ENCODE assay signal across 8 mouse cellular contexts in the genomic region with DNA sequence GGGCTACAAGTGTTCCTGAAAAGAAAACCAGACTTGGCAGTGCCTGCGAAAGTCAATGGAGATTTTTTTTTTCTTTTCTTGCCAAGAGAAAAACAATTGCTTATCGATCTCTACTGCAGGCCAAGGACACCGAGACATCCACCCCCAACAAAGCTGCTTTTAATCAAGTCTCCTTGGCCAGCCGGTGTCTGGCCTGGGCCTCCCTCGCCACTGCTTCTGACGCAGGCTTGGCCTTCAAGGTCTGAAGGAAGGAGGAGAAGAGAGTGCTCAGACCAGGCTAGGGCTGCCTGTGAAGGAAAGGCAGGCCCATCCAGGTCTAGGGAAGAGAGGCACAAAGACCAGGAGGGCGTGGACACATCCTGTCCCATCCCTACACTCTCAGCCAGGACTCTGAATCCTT. TPM values are rescaled to one million over a fixed set of nuclear protein-coding genes. Genes with fewer than 3 reads are reported as not detected.
DNase-seq lines count a peak whose midpoint lies in the region; ATAC-seq and TF ChIP-seq lines count a peak whose summit lies in the region.

No protein-coding gene starts in this region.

- ATAC-seq in kidney, embryonic 14.5 days (ENCODE audit: low FRiP score, low TSS enrichment) = no peak
- peak; percentile 37; the same call in 1 of the 2 replicates for ATAC-seq in heart, embryonic 15.5 days (replicated peaks; ENCODE audit: insufficient number of reproducible peaks, insufficient read depth, low FRiP score, low read depth)
- ATAC-seq in lung, embryonic 14.5 days (ENCODE audit: insufficient read depth) = peak; percentile 45; the same call in 1 of the 2 replicates

- H3K4me2 ChIP-seq in kidney, embryonic 14.5 days (replicated peaks; ENCODE audit: low read depth, low read length) = no peak overlapping the region
- no peak overlapping the region for H3K4me2 ChIP-seq in heart, embryonic 15.5 days
- peak overlapping the region; percentile 34 for H3K4me2 ChIP-seq in lung, embryonic 14.5 days

- TF ChIP-seq CTCF in lung, embryonic 14.5 days (IDR thresholded peaks at IDR 0.05; ENCODE audit: low read depth) = no peak

- 78% methylated on average over 7 of the region's 7 CpGs for WGBS in kidney, embryonic 14.5 days
- WGBS in heart, embryonic 15.5 days = 56% methylated on average over 7 of the region's 7 CpGs
- 65% methylated on average over 7 of the region's 7 CpGs for WGBS in lung, embryonic 14.5 days

- no peak overlapping the region for H3K4me3 ChIP-seq in kidney, embryonic 14.5 days (ENCODE audit: low read length)
- H3K4me3 ChIP-seq in heart, embryonic 15.5 days = no peak overlapping the region
- no peak overlapping the region for H3K4me3 ChIP-seq in lung, embryonic 14.5 days (ENCODE audit: low read depth, low read length)

- no peak for DNase-seq in kidney, adult 18-20 months
- peak; percentile 52 to 54 for DNase-seq in adrenal gland, postnatal 36 days
- DNase-seq in lung, embryonic 14.5 days = peak; percentile 15
- no peak for DNase-seq in right cerebral cortex, postnatal 36 days (ENCODE audit: low spot score in 2 of 2)
- DNase-seq in thymus, postnatal 10 days (ENCODE audit: low spot score in 2 of 2) = no peak
- no peak for DNase-seq in urinary bladder, postnatal 25 days (ENCODE audit: low spot score)

- H3K9me3 ChIP-seq in kidney, embryonic 14.5 days (ENCODE audit: control insufficient read depth, low read length) = peaks cover 5% of the 10 kb centered on the region; the same call in 1 of the 2 replicates
- H3K9me3 ChIP-seq in heart, embryonic 15.5 days (replicated peaks) = no peaks in the 10 kb centered on the region
- H3K9me3 ChIP-seq in lung, embryonic 14.5 days (ENCODE audit: low read depth, low read length) = no peaks in the 10 kb centered on the region

- H3K9ac ChIP-seq in kidney, embryonic 14.5 days (ENCODE audit: low read depth, low read length) = peak overlapping the region; percentile 28; the same call in 1 of the 2 replicates
- no peak overlapping the region for H3K9ac ChIP-seq in heart, embryonic 15.5 days
- H3K9ac ChIP-seq in lung, embryonic 14.5 days = peak overlapping the region; percentile 29

- peaks cover 16% of the 10 kb centered on the region; the same call in 1 of the 2 replicates for H3K4me1 ChIP-seq in kidney, embryonic 14.5 days (ENCODE audit: control insufficient read depth, insufficient read depth, low read length)
- peaks cover 20% of the 10 kb centered on the region for H3K4me1 ChIP-seq in heart, embryonic 15.5 days (replicated peaks)
- 0 out of 2 replicates have a peak, but pooled peaks cover 4% of the 10 kb centered on the region for H3K4me1 ChIP-seq in lung, embryonic 14.5 days (ENCODE audit: insufficient read depth)

- peak overlapping the region; percentile 81 for H3K27ac ChIP-seq in kidney, embryonic 14.5 days (ENCODE audit: low read depth, low read length)
- peak overlapping the region; percentile 79 for H3K27ac ChIP-seq in heart, embryonic 15.5 days
- H3K27ac ChIP-seq in lung, embryonic 14.5 days (ENCODE audit: low read depth) = peak overlapping the region; percentile 84

- no peaks in the 10 kb centered on the region; the same call in 1 of the 2 replicates for H3K36me3 ChIP-seq in kidney, embryonic 14.5 days (ENCODE audit: control insufficient read depth, insufficient read depth, low read length)
- H3K36me3 ChIP-seq in heart, embryonic 15.5 days = no peaks in the 10 kb centered on the region
- 0 out of 2 replicates have a peak, but pooled peaks cover 6% of the 10 kb centered on the region for H3K36me3 ChIP-seq in lung, embryonic 14.5 days (ENCODE audit: insufficient read depth)

- no peaks in the 10 kb centered on the region for H3K27me3 ChIP-seq in kidney, embryonic 14.5 days (ENCODE audit: control insufficient read depth, insufficient read depth, low read length)
- H3K27me3 ChIP-seq in heart, embryonic 15.5 days = no peaks in the 10 kb centered on the region
- H3K27me3 ChIP-seq in lung, embryonic 14.5 days (ENCODE audit: insufficient read depth, low read length) = no peaks in the 10 kb centered on the region

RNA-seq across cellular contexts. Expression of a gene that starts 8.9 kb away (rescaled TPM):
- polyA plus RNA-seq in kidney, embryonic 14.5 days (2014; fragmentation: Nextera tagmentation; extraction: Ambion mirVana) = 25.0 and 40.9 TPM in 2 replicates
- 10 to 100 TPM; 25.3 to 25.9 TPM for total RNA-seq in adrenal gland, postnatal 36 days (2021)
- polyA plus RNA-seq in heart, embryonic 15.5 days (2015; fragmentation: Nextera tagmentation; extraction: Ambion mirVana) = 11.8 and 17.6 TPM in 2 replicates
- 35.8 and 36.2 TPM in 2 replicates for polyA plus RNA-seq in lung, embryonic 14.5 days (2014; fragmentation: Nextera tagmentation; extraction: Ambion mirVana)

RNA-seq across cellular contexts. Expression of a gene that starts 50.8 kb away (rescaled TPM):
- 335 and 457 TPM in 2 replicates for polyA plus RNA-seq in kidney, embryonic 14.5 days (2014; fragmentation: Nextera tagmentation; extraction: Ambion mirVana)
- 100 to 1,000 TPM; 154 to 181 TPM for total RNA-seq in adrenal gland, postnatal 36 days (2021)
- polyA plus RNA-seq in heart, embryonic 15.5 days (2015; fragmentation: Nextera tagmentation; extraction: Ambion mirVana) = 286 and 337 TPM in 2 replicates
- 459 and 472 TPM in 2 replicates for polyA plus RNA-seq in lung, embryonic 14.5 days (2014; fragmentation: Nextera tagmentation; extraction: Ambion mirVana)

Comparison
In these comparisons a context has a peak if more than half of its experiments do, and no peak if none do; other contexts are left out.
1. DNase-seq: peak in adrenal gland, postnatal 36 days (2 of 2) and lung, embryonic 14.5 days (single experiment); none in kidney, adult 18-20 months (single experiment), right cerebral cortex, postnatal 36 days (0 of 2), thymus, postnatal 10 days (0 of 2) and urinary bladder, postnatal 25 days (single experiment).
2. Peak in every context shown above with its lines, with median percentiles within 50 percentile points of each other: H3K27ac ChIP-seq.